In the genomic region with DNA sequence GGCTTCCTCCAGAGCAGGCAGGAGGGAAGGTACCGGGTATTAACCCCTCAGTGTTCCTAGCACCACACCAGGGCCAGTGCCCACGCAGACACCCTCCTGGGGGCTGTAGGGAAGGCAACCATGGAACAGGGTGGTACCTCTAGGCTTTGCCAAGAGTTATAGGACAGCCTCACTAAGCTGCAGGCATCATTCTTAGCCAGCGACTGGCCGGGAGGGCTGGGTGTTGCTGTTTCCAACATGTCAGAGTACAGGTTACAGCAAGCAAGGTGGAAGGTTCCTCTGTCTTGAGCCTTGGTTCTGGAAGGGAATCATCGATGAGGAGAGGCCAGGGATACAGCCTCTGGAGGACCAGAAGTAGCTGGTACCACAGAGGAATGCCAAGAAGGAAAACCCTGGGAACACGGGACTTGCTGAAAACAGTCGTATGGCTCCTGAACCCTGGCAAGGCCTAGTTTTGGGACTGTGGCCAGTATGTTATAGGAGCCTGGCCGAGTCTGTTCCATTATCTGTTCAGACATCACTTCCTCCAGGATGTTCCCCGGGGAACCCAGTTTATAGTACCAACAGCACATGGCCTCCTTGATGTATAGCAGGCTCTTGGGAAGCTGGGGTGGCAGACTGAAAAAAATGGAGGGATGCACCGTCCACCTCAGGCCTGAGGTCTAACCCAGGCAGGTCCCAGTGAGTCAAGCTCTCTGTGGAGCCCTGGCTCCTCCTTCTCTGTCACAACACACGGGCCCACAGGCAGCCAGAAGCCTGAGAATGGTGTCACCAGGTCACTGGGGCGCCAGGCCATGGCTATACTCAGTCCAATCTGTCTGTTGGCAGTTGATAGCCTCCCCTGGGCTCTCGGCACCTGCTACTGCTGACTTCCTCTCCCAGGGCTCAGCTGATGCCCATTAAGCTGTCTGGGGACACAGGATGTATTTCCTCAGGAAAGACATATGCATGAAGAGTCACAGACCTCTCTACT, we compare ENCODE assay signal across 9 mouse cellular contexts.
DNase-seq lines count a peak whose midpoint lies in the region; ATAC-seq lines count a peak whose summit lies in the region.
"Had no signal": no experiment of that assay in that cellular context is flagged by ENCODE, and none has a peak within 500 bp of the region (broad histone marks: within the 10 kb centered on the region; RNA-seq: fewer than 3 reads in every experiment).

No protein-coding gene starts in this region.

- H3K27me3 ChIP-seq in midbrain, embryonic 10.5 days (ENCODE audit: low read depth, poor library complexity, severe bottlenecking): no peaks in the 10 kb centered on the region
- H3K27me3 ChIP-seq in midbrain, embryonic 11.5 days (ENCODE audit: control insufficient read depth, insufficient read depth, low read length): no peaks in the 10 kb centered on the region
- H3K27me3 ChIP-seq: intestine, embryonic 15.5 days; lung, embryonic 15.5 days had no signal

- 0 out of 2 replicates have a peak overlapping the region, but pooled peaks have one; percentile 46 for H3K27ac ChIP-seq in midbrain, embryonic 10.5 days (replicated peaks)
- H3K27ac ChIP-seq in midbrain, embryonic 11.5 days (ENCODE audit: low read depth, low read length): no peak overlapping the region
- H3K27ac ChIP-seq: intestine, embryonic 15.5 days; lung, embryonic 15.5 days had no signal

- no peaks in the 10 kb centered on the region for H3K9me3 ChIP-seq in midbrain, embryonic 10.5 days (replicated peaks)
- no peaks in the 10 kb centered on the region for H3K9me3 ChIP-seq in midbrain, embryonic 11.5 days (ENCODE audit: control insufficient read depth, low read length)
- H3K9me3 ChIP-seq: intestine, embryonic 15.5 days; lung, embryonic 15.5 days had no signal

- no peak overlapping the region for H3K4me2 ChIP-seq in midbrain, embryonic 11.5 days
- H3K4me2 ChIP-seq: intestine, embryonic 15.5 days; lung, embryonic 15.5 days had no signal

- no peak for DNase-seq in midbrain, embryonic 10.5 days (ENCODE audit: low spot score)
- no peak for DNase-seq in midbrain, embryonic 11.5 days (ENCODE audit: low spot score, missing footprints)
- DNase-seq in cerebellum, adult 9-11 months: peak; percentile 87
- peak; percentile 44 for DNase-seq in gastrocnemius, postnatal 25 days
- DNase-seq in retina, postnatal 1 day: peak; percentile 76
- no peak for DNase-seq in frontal cortex, postnatal 10 days (ENCODE audit: low spot score in 2 of 2)

- peaks cover 27% of the 10 kb centered on the region for H3K4me1 ChIP-seq in midbrain, embryonic 10.5 days
- peaks cover 14% of the 10 kb centered on the region; the same call in 1 of the 2 replicates for H3K4me1 ChIP-seq in midbrain, embryonic 11.5 days (ENCODE audit: control insufficient read depth, insufficient read depth, low read length)

- ATAC-seq in midbrain, embryonic 11.5 days (ENCODE audit: low FRiP score): no peak
- no peak for ATAC-seq in monocyte, adult 5-6 weeks (replicated peaks; ENCODE audit: insufficient number of reproducible peaks, low FRiP score, low TSS enrichment, poor library complexity, severe bottlenecking)
- ATAC-seq: intestine, embryonic 15.5 days had no signal

- H3K36me3 ChIP-seq in midbrain, embryonic 10.5 days: peaks cover 17% of the 10 kb centered on the region; the same call in 1 of the 2 replicates
- H3K36me3 ChIP-seq in midbrain, embryonic 11.5 days (ENCODE audit: control insufficient read depth, insufficient read depth, low read length): no peaks in the 10 kb centered on the region
- H3K36me3 ChIP-seq: intestine, embryonic 15.5 days; lung, embryonic 15.5 days had no signal

- 87% methylated on average over 13 of the region's 13 CpGs for WGBS in midbrain, embryonic 10.5 days
- 89% methylated on average over 13 of the region's 13 CpGs for WGBS in midbrain, embryonic 11.5 days

- no peak overlapping the region for H3K9ac ChIP-seq in midbrain, embryonic 11.5 days (ENCODE audit: low read length)
- H3K9ac ChIP-seq: intestine, embryonic 15.5 days; lung, embryonic 15.5 days had no signal

- no peak overlapping the region for H3K4me3 ChIP-seq in midbrain, embryonic 10.5 days
- no peak overlapping the region for H3K4me3 ChIP-seq in midbrain, embryonic 11.5 days (ENCODE audit: low read depth, low read length)
- H3K4me3 ChIP-seq: intestine, embryonic 15.5 days; lung, embryonic 15.5 days had no signal

Comparison
In these comparisons a context has a peak if more than half of its experiments do, and no peak if none do; other contexts are left out.
1. DNase-seq: peak in cerebellum, adult 9-11 months (single experiment), gastrocnemius, postnatal 25 days (single experiment) and retina, postnatal 1 day (single experiment); none in midbrain, embryonic 10.5 days (single experiment), midbrain, embryonic 11.5 days (single experiment) and frontal cortex, postnatal 10 days (0 of 2).